Mouse (Mus musculus): ENCODE measurements at regions not wholly inside any gene's neighbourhood (a gene's known extent, or its start where the extent isn't known, plus 50 kb on each side); places are given as distances from the start of the nearest gene placed in this dataset.

DNA sequence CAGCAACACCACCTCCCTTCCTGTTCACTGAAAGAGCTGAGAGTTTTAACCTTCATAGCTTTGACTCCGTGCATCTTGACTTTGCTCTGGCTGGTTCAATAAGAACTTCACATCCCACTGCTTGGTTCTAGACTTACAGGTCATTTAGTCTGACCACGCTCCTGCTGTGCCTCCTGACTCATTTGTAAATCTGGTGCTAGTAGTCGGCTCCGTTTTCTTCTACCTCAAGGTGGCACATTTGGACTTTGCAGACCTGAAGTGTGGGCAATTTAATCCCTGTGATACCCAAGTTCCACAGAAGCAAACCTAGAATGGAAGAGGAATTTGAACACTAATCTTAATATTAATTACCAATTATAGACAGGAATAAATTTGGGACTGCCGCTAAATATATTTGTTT is 497.9 kb downstream of the Epm2a start:
- TF ChIP-seq CTCF (IDR thresholded peaks at IDR 0.05; ENCODE audit: low read depth, low read length) (no peak), POLR2A (IDR thresholded peaks at IDR 0.05; ENCODE audit: extremely low read depth, insufficient read depth, low read length) (no peak)
